Mouse (Mus musculus): Measurements from ENCODE around the gene Atrnl1.

DNA sequence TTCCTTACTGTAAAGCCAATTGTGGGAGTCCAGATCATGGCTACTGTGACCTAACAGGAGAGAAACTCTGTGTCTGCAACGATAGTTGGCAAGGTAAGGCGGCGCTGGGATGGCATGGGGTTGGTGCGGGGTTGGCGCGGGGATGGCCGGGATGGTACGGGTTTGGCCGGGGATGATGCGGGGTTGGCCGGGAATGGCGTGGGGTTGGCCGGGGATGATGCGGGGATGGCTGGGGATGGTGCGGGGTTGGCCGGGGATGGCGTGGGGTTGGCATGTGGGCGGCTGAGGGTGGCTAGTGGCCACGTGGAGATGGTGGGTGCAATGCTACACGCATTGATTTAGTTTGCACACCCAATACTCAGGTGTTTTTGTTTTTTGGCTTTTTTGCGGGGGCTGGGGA lies 31.7 kb downstream of the Atrnl1 start:
- TF ChIP-seq CTCF (IDR thresholded peaks at IDR 0.05; ENCODE audit: low read depth, low read length) (no peak), POLR2A (IDR thresholded peaks at IDR 0.05; ENCODE audit: borderline replicate concordance, low read depth, low read length) (no peak)
